Mouse (Mus musculus) gonadal fat pad, adult 2 months (tissue): Measurements from ENCODE around the gene Aamdc. TPM values are rescaled to one million over a fixed set of nuclear protein-coding genes. Genes with fewer than 3 reads are reported as not detected.

Experiments used
- DNase-seq: peaks from one replicate; pipeline ENCODE4 v3.0.0-alpha.2; 2012; ENCODE audit warnings: low read depth
- polyA plus RNA-seq: library from polyadenylated mRNA; depleted of rRNA; stranded (reverse); fragments of >200 nt; gene quantifications from 2 replicates; pipeline ENCODE4 v1.2.3, GENCODE M21; 2012; rRNA removed

Aamdc gene
- 54.9 and 74.8 TPM in 2 replicates for polyA plus RNA-seq

GRCm38 (mm10) chr7:97579067-97579975 is at the start of gene Aamdc, which contains the start of gene Rsf1:
TSS of gene Aamdc (minus strand) at chr7:97579497.
TSS of gene Rsf1 (plus strand) at chr7:97579889.
- peak; percentile 75 for DNase-seq

GRCm38 (mm10) chr7:97623402-97623801 is 44.1 kb upstream of the Aamdc start:
- DNase-seq: no peak

- DNase-seq: no peak
Measured at GRCm38 (mm10) chr7:97622676-97623075, 43.4 kb upstream of the Aamdc start.

- no peak for DNase-seq
Measured at GRCm38 (mm10) chr7:97621346-97621745, 42.0 kb upstream of the Aamdc start.

- no peak for DNase-seq
Measured at GRCm38 (mm10) chr7:97598548-97598947, 19.3 kb upstream of the Aamdc start.

- DNase-seq: no peak
Measured at GRCm38 (mm10) chr7:97593535-97593934, 14.2 kb upstream of the Aamdc start.

GRCm38 (mm10) chr7:97592396-97592795 is 13.1 kb upstream of the Aamdc start:
- DNase-seq: no peak

GRCm38 (mm10) chr7:97591336-97591735 is 12.0 kb upstream of the Aamdc start:
- DNase-seq: no peak

GRCm38 (mm10) chr7:97590488-97590887 is 11.2 kb upstream of the Aamdc start:
- DNase-seq: no peak

- DNase-seq: no peak
Measured at GRCm38 (mm10) chr7:97588506-97588905, 9.2 kb upstream of the Aamdc start.

- DNase-seq: peak; percentile 49
Measured at GRCm38 (mm10) chr7:97580843-97581214, 1.5 kb upstream of the Aamdc start.

- DNase-seq: no peak
Measured at GRCm38 (mm10) chr7:97579976-97580842, 912 bp upstream of the Aamdc start.

GRCm38 (mm10) chr7:97578361-97579066 is 783 bp downstream of the Aamdc start:
- no peak for DNase-seq

- no peak for DNase-seq
Measured at GRCm38 (mm10) chr7:97570389-97570788, 8.9 kb downstream of the Aamdc start.

- no peak for DNase-seq
Measured at GRCm38 (mm10) chr7:97569372-97569771, 9.9 kb downstream of the Aamdc start.

- DNase-seq: no peak
Measured at GRCm38 (mm10) chr7:97563576-97563975, 15.7 kb downstream of the Aamdc start.

- DNase-seq: no peak
Measured at GRCm38 (mm10) chr7:97550673-97551072, 28.6 kb downstream of the Aamdc start.

- DNase-seq: no peak
Measured at GRCm38 (mm10) chr7:97549301-97549700, 30.0 kb downstream of the Aamdc start.

- DNase-seq: no peak
Measured at GRCm38 (mm10) chr7:97546462-97546861, 32.8 kb downstream of the Aamdc start.

- DNase-seq: no peak
Measured at GRCm38 (mm10) chr7:97536571-97536970, 42.7 kb downstream of the Aamdc start.

GRCm38 (mm10) chr7:97535531-97535930 is 43.8 kb downstream of the Aamdc start:
- DNase-seq: no peak

GRCm38 (mm10) chr7:97519935-97520334 is 59.4 kb downstream of the Aamdc start:
- DNase-seq: no peak
